Mouse (Mus musculus) liver, embryonic 11.5 days (tissue): ENCODE data around the gene Dzip1l. TPM values are rescaled to one million over a fixed set of nuclear protein-coding genes. Genes with fewer than 3 reads are reported as not detected.

Experiments used
- ATAC-seq: fragments of 200-750 bp; cut with Nextera tagmentation; replicated peaks from 2 replicates; pipeline ENCODE4 v1.8.0; 2017; ENCODE audit warnings: moderate number of reproducible peaks, mild to moderate bottlenecking, moderate TSS enrichment, moderate library complexity; ENCODE audit not compliant: low FRiP score
- DNase-seq: peaks from one replicate; pipeline ENCODE4 v3.0.0-alpha.2; 2017; ENCODE audit warnings: low spot score
- H3K27ac ChIP-seq: fragments of 300-500 bp; sonication (generic); 2 replicates; pipeline ENCODE4 v1.5.1; 2014; ENCODE audit warnings: mild to moderate bottlenecking, low read depth, low read length, control low read depth
- H3K27me3 ChIP-seq: fragments of 300-500 bp; sonication (generic); replicated peaks from 2 replicates; pipeline ENCODE4 v1.6.1; 2014; ENCODE audit warnings: low read length, mixed read lengths; ENCODE audit not compliant: control insufficient read depth, insufficient read depth
- H3K36me3 ChIP-seq: fragments of 300-500 bp; sonication (generic); 2 replicates; pipeline ENCODE4 v1.6.1; 2014; ENCODE audit warnings: mild to moderate bottlenecking, low read length, moderate library complexity, mixed read lengths; ENCODE audit not compliant: control insufficient read depth, insufficient read depth
- H3K4me1 ChIP-seq: fragments of 300-500 bp; sonication (generic); replicated peaks from 2 replicates; pipeline ENCODE4 v1.6.1; 2014; ENCODE audit warnings: low read length, mixed read lengths; ENCODE audit not compliant: control insufficient read depth, insufficient read depth
- H3K4me2 ChIP-seq: fragments of 300-500 bp; sonication (generic); 2 replicates; pipeline ENCODE4 v1.6.1; 2014; ENCODE audit warnings: mild to moderate bottlenecking, control low read depth, moderate library complexity
- H3K4me3 ChIP-seq: fragments of 300-500 bp; sonication (generic); 2 replicates; pipeline ENCODE4 v1.5.1; 2014; ENCODE audit warnings: low read depth, low read length, control low read depth
- H3K9ac ChIP-seq: fragments of 300-500 bp; sonication (generic); 2 replicates; pipeline ENCODE4 v1.6.1; 2014; ENCODE audit warnings: low read depth, low read length, control low read depth
- H3K9me3 ChIP-seq: fragments of 300-500 bp; sonication (generic); 2 replicates; pipeline ENCODE4 v1.6.1; 2016; ENCODE audit warnings: low read length, inconsistent platforms, mixed read lengths; ENCODE audit not compliant: control insufficient read depth
- WGBS: fragments of 180-500 bp; shearing (Covaris S2); extraction: QIAGEN DNeasy Blood & Tissue Kit; methylation state at CpG from one replicate; pipeline ENCODE4 v1.1.7; 2014; 5-methylcytosine and 5-hydroxymethylcytosine counted together
- polyA plus RNA-seq: library from polyadenylated mRNA; unstranded; fragments of >200 nt; fragmentation: Nextera tagmentation; extraction: Ambion mirVana; gene quantifications from 2 replicates; pipeline ENCODE4 v1.2.1, GENCODE M21; 2014

The Dzip1l gene
- polyA plus RNA-seq, 1 experiment from 2014 or later, result 6.2 TPM

DNA sequence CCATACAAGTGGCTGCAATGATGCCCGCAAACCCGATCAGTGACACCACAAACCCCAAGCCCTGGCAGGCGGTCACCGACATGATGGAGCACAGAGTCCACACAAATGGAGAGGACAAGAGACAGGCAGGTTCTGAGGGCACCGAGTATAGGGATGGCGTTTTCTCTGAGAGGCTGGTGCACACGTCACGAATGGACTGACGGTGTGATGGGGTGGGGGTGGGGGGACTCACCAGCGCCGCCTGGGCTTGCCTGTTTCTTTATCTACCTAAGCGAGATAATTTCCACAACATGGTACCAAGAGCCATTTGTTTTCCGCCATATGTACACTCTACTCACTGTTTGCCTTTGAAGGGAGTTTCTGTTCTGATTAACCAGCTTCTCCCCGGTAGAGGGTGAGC lies 87.8 kb downstream of the Dzip1l start, which contains the start of gene Cldn18:
TSS of gene Cldn18 (minus strand) at position 134 of the 400 bp plus-strand sequence.
- H3K4me2 ChIP-seq, result no peak within 1 kb of the TSS
- H3K9me3 ChIP-seq, result no peaks in the 10 kb centered on the region
- no peaks in the 10 kb centered on the region for H3K36me3 ChIP-seq
- no peak for ATAC-seq
- no peak for DNase-seq
- H3K27ac ChIP-seq, result no peak within 1 kb of the TSS
- H3K9ac ChIP-seq, result no peak within 1 kb of the TSS
- H3K4me3 ChIP-seq, result no peak within 1 kb of the TSS
- WGBS, result 83% methylated on average over 14 of the region's 14 CpGs
- no peaks in the 10 kb centered on the region for H3K27me3 ChIP-seq
- H3K4me1 ChIP-seq, result no peaks in the 10 kb centered on the region

Other genes starting within 250 kb of the Dzip1l start
- gene Mras, start 192.1 kb upstream of the Dzip1l start, polyA plus RNA-seq, result 4.8 and 5.5 TPM in 2 replicates
- not detected in 2 replicates for gene Nme9, start 178.0 kb upstream of the Dzip1l start, polyA plus RNA-seq
- 19.5 and 23.7 TPM in 2 replicates for gene Armc8, start 60.6 kb upstream of the Dzip1l start, polyA plus RNA-seq
- gene Dbr1, start 53.7 kb upstream of the Dzip1l start, polyA plus RNA-seq, result 36.5 and 39.7 TPM in 2 replicates
- not detected in 2 replicates for gene A4gnt, start 17.0 kb upstream of the Dzip1l start, polyA plus RNA-seq
- gene Cldn18, start 87.8 kb downstream of the Dzip1l start, polyA plus RNA-seq, result 0.08 and 0.21 TPM in 2 replicates
- gene Sox14, start 246.7 kb downstream of the Dzip1l start, polyA plus RNA-seq, result 0.19 TPM in 1 of 2 replicates, not detected in the other